Mouse (Mus musculus) layer of hippocampus, postnatal 10 days (tissue): ENCODE data around the gene Ift74. TPM values are rescaled to one million over a fixed set of nuclear protein-coding genes. Genes with fewer than 3 reads are reported as not detected.

Source experiments
- DNase-seq, 2 experiments: peaks; one replicate each; pipeline ENCODE4 v3.0.0; 2021; ENCODE audit warnings: low spot score in 2 of 2
- microRNA-seq, 2 experiments: library from miRNA; unstranded; fragments of <30 nt; microRNA quantifications; one replicate each; pipeline ENCODE4 v1.2.0; 2021
- total RNA-seq, 2 experiments: library from RNA; stranded (reverse); gene quantifications; 2 replicates each; pipeline ENCODE4 v1.2.3; 2021

Gene Ift74
- total RNA-seq, 2 experiments from 2014 or later: 24.6 to 28.9 TPM

DNA sequence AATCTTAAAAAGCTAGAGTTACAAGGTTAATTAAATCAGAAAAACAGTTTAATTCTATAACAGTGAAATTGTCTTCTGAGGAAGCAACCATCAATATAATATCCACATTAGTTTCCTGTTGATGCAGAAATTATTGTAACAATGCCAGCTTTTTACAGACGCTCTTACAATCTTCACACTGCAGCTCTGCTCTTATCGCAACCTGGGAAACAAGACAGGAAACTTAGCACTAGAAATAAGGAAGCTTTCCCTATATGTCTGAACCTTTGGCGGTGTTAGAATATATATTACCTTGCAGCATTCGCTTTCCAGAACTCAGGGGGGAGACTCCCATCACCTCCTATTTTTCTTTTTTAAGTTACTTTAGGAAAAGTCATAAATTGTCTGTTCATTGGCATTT, 76.8 kb downstream of the Ift74 start:
- DNase-seq: no peak

DNA sequence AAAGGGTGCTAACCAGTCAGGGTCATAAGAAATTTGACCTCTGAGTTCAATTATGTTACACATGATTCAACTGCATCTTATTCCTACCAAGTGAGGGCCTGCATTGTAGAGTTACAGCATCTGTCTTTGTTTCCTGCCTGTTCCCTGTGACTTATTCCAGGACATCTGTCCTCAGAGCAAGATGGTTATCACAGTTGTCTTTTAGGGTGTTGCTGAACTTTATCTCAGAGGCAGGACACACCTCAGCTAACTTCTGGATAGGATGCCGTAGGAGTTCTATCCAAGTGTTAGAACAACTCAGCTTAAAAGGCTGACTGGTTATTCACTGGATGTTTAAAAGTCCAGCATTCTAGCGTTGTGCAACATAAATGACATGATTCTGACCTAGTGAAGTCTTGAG, 77.9 kb downstream of the Ift74 start:
- DNase-seq: no peak

DNA sequence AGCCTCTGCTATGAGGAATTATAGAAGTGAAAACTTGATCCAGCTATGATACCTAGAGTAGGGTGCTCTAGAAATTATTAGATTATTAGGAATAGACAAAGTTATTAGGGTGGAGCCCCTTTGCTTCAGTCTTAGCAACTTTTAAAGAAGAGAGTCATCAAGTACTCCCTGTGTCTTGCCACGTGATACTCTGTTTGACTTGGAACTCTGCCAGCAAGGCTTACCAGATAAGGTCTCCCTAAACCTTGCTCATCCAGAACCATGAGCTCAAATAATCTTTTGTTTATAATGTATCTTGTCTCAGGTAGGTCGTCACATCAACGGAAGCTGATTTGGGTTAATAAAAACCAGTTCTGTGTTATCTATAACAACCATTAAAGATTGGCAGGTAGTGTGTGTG, 82.1 kb downstream of the Ift74 start:
- no peak for DNase-seq

DNA sequence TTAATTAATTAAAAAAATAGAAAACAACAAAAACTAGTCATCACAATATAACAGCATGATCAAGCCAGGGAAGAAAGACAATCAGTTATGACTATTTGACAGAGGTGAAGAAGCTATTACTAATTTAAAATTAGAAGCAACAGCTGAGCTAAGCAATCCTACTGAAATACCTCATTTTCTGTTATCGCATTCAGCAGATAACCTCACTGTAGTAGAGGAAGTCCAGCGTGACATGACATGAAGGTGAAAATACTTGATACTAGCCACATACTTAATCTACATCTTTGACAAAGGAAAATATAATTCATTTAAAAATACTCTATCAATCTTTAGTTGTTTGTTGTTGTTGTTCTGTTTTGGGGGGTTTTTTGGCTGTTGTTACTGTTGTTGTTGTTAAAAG, 96.7 kb downstream of the Ift74 start:
- no peak for DNase-seq

DNA sequence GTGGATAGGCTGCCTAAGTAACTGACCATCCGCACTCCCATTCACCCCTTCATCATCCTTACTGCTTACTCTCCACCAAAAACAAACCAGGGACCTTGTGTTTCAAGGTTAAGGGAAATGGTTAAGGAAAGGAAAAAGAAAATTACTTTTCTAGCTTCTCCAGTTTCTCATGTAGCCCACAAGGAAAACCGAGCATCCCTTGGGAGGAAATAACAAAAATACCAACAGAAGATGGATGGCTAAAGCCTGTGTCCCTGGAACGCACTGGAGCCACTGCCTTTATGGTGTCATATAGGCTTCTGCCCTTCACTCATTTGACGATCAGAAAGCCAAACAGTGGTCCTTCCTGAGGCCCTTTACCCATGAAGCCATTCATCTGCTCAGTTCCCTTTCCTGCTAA, 97.1 kb downstream of the Ift74 start:
- DNase-seq: no peak

DNA sequence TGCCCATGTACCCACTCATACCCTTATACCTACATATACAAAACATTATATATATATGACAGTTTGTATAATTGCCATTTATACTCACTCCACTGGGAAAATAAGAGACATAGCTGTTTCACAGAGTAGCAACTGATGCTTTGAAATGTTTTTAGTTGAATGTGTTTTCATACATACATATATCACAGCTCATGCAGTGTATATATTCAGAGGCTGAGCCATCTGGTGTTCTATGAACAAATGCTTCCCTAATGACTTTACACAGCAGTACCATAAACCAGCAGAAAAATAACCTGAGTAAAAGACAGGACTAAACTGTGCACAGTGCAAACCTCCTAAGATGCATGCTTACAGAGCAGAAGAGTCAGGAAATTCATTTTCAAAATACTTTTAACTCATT, 99.5 kb downstream of the Ift74 start:
- DNase-seq: no peak

DNA sequence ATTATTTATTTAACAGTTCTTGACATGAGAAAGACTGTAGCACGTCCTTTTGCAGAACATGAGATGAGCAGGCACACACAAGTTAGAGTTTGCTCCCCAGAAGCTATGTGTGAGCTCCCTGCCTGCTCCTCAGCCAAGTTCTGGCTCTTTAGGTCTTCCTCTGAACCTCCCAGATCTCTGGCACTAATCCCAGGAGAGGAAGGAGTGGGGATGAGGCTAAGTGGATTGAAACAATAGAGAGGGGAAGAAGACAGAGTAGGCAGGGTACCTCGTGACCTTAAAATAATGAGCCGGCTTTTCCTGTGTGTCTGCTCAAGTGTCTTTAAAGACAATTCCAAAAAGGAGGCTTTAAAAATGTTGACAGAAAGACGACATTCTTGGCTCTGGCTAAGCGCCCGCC, 100.9 kb downstream of the Ift74 start:
- DNase-seq: no peak

DNA sequence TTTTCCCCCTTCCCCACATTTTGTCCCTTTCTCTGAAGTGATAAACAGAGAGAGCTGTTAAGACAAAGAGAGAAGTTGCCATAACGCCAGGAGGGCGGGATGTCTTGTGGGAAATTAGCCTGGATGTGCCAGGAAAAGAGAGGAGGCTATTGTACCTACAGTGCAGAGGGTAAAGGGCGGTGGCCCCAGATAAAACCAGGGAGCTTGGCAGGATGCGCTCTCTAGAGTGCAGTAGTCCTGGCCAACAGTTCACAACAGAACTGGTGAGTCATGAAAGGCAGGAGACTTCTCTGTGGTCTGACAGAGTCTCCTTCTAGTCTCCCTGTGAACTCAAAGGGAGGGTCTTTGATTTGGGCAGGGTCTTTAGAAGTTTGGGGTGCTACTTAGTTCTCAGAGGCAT, 111.5 kb downstream of the Ift74 start:
- no peak for DNase-seq

DNA sequence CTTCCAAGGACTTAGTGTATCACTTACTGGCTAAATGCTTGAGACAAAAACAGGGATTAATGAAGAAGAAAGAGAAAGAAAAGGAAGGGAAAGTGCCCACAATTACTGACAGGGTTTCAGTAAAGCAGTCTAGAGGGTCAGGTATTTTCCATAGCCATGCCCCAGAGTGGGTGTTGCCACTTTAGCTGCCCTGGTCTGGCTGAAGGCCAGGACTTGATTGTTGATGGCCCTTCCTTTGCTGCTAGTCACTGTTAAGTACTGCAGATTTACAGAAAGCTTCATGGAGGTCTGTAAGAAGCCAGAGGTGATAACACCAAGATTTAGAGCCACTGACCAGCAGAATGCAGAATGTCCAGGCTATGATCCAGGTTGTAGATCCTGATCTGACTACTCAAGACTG, 118.4 kb downstream of the Ift74 start:
- DNase-seq: no peak

DNA sequence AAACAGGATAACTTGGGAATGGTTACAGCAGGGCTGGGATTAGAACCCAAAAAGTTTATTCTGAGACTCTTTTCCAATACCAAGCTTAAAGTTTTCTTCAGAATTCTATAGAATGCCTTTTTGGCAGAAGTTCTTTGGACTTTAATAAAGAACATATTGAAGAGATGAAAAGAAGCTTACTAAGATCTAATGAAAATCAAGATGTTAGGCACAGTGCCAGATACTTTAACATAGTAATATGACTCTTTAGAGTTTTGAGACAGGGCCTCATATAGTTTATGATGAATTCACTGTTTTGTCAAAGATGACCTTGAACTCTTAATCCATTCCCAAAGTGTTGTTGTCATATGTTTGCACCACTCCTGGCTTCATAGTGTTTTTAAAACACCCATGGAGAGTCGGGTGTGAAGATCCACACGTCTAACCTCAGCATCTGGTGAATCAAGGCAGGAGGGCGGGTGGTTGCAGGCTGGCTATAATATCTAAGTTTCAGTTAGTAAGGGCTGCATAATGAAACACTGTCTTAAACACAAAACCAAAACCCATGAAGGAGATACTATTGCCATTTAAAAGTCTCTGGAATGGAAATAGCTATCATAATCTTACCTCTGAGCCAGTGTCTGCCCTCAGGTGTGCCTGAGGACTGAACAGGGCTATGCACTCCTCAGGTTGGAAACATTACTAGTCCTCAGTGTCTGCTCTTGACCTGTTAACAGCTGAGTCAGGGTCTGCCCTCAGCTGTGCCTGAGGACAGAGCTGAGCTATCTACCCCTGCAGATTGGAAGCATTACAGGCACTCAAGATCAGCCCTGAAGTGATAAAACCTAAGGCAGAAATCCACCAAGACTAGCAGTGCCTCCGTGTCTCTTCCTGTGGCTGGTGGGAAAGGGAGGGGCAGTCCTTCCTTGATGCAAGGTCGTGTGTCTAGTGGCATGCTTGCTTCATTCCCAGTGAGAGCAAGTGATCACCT, 123.3 kb downstream of the Ift74 start:
- DNase-seq: no peak

DNA sequence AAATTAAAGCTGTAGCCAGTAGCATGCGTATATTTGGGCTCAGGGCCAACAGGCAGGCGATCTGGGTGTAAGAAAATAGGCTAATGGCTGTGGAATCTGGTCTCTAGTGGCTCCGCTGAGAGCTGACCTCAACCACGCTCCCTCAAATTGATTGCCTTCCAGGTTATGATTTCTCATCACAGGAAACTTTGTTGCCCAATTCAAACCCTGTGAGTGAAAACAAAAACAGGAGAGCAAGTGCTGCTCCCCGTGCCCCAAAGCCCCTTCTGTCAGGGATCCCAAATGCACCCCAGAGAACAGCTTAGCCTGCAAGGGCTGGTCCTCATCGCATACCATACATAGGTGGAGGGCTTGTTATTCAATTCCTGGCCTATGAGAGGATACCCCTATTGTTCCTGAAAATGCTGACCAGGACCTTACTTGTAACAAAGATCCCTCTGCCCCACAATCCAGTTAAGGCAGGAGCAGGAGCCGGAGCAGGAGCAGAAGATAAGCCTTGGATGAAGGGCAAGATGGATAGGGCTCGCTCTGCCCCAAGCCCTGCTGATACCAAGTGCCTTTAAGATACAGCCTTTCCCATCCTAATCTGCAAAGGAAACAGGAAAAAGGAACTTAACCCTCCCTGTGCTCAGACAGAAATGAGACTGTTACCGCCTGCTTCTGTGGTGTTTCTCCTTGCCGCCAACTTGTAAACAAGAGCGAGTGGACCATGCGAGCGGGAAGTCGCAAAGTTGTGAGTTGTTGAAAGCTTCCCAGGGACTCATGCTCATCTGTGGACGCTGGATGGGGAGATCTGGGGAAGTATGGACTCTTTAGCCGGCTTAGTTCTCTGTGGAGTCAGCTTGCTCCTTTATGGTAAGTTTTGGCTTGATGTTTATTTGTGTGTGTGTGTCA, 124.8 kb downstream of the Ift74 start, which contains the start of gene Tek:
Gene Tek (plus strand): TSS at position 452 of the 894 bp plus-strand sequence.
- DNase-seq: no peak

DNA sequence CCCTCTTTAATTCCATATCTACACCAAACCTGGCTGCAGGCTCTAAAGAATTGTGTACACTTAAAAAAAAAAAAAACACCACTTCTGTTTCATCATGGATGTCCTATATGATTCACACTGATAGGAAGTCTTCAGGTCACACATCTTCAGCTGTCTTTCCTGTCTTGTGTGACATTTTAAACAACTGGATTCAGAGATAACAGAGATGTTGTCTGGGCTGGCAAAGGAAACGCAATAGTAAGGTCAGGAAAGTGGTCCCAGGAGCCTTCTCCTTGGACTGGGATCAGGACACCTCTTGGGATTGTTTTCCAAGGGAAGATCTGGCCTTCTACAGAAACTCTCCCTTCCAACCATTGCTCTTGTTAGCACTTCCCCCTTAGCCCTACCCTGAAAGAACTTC, 127.5 kb downstream of the Ift74 start:
- no peak for DNase-seq

Small RNA genes within 50 kb of the gene (microRNA-seq; reads per million reads assigned to microRNA genes)
- 835 to 839 reads per million in 2 experiments for gene Mir872

Other genes starting within 250 kb of the Ift74 start
- not detected for gene Gm10306, start 57.9 kb upstream of the Ift74 start, total RNA-seq
- 10 to 100 TPM in 1 of 2 experiments, 1 to 10 TPM in 1; 9.7 to 11.1 TPM for gene Caap1, start 57.7 kb upstream of the Ift74 start, total RNA-seq
- 10 to 100 TPM; 71.9 to 72.4 TPM for gene Plaa, start 11.2 kb upstream of the Ift74 start, total RNA-seq
- gene Lrrc19, start 35.7 kb downstream of the Ift74 start, total RNA-seq: not detected
- gene Tek, start 124.8 kb downstream of the Ift74 start, total RNA-seq: 10 to 100 TPM; 11.2 to 12.2 TPM